Mouse (Mus musculus): Measurements from ENCODE around the gene Rerg. TPM values are rescaled to one million over a fixed set of nuclear protein-coding genes. Genes with fewer than 3 reads are reported as not detected.
A peak's percentile ranks its signal among the peaks of the same experiment; 100 is the strongest.

Gene Rerg
- total and polyA plus RNA-seq, 2 experiments from 2014 or later = 1.6 to 7.3 TPM

- Histone ChIP-seq H3K27me3 (ENCODE audit: insufficient read depth, low read length) (no peaks in the 10 kb centered on the region), H3K9me3 (ENCODE audit: low read length) (no peaks in the 10 kb centered on the region), H3K36me3 (ENCODE audit: insufficient read depth, low read length) (no peaks in the 10 kb centered on the region), H3K4me1 (ENCODE audit: insufficient read depth, low read length) (peaks cover 3% of the 10 kb centered on the region; the same call in 1 of the 2 replicates), H3K4me3 (ENCODE audit: low read length) (no peak overlapping the region), H3K4me2 (ENCODE audit: low read depth, low read length) (no peak overlapping the region; the same call in 1 of the 2 replicates), H3K27ac (no peak overlapping the region), H3K9ac (replicated peaks; ENCODE audit: low read length) (no peak overlapping the region)
- peak; percentile 56 for DNase-seq (ENCODE audit: low spot score)
- TF ChIP-seq CTCF (IDR thresholded peaks at IDR 0.05; ENCODE audit: low read depth) = no peak
- peak; percentile 56 for ATAC-seq
- 35% methylated on average over 20 of the region's 20 CpGs for WGBS
These were observed 34.5 kb downstream of the Rerg start for GRCm38 (mm10) chr6:137135506-137136391.

GRCm38 (mm10) chr6:137131794-137132193 lies 38.5 kb downstream of the Rerg start:
- Histone ChIP-seq H3K27me3 (ENCODE audit: insufficient read depth, low read length) (no peaks in the 10 kb centered on the region), H3K4me1 (ENCODE audit: insufficient read depth, low read length) (peaks cover 3% of the 10 kb centered on the region; the same call in 1 of the 2 replicates), H3K9me3 (ENCODE audit: low read length) (no peaks in the 10 kb centered on the region), H3K9ac (replicated peaks; ENCODE audit: low read length) (no peak overlapping the region), H3K36me3 (ENCODE audit: insufficient read depth, low read length) (no peaks in the 10 kb centered on the region), H3K27ac (no peak overlapping the region), H3K4me3 (ENCODE audit: low read length) (no peak overlapping the region), H3K4me2 (ENCODE audit: low read depth, low read length) (no peak overlapping the region)
- no peak for TF ChIP-seq CTCF (IDR thresholded peaks at IDR 0.05; ENCODE audit: low read depth)
- DNase-seq (ENCODE audit: low spot score) (no peak), ATAC-seq (no peak)
- WGBS = 88% methylated on average over 1 of the region's 1 CpGs

- whole genome bisulfite sequencing = 58% methylated on average over 6 of the region's 6 CpGs
These were observed 38.9 kb downstream of the Rerg start for GRCm38 (mm10) chr6:137131349-137131748.

GRCm38 (mm10) chr6:137126861-137127260 lies 43.4 kb downstream of the Rerg start:
- no peak overlapping the region for H3K9ac ChIP-seq (replicated peaks; ENCODE audit: low read length)
- WGBS = 62% methylated on average over 5 of the region's 5 CpGs
- TF ChIP-seq CTCF (IDR thresholded peaks at IDR 0.05; ENCODE audit: low read depth) = no peak

More at GRCm38 (mm10) chr6:137131349-137131748, 38.9 kb downstream of the Rerg start:
- no peaks in the 10 kb centered on the region for H3K9me3 ChIP-seq (ENCODE audit: low read length)
- no peak overlapping the region for H3K27ac ChIP-seq
- no peaks in the 10 kb centered on the region for H3K27me3 ChIP-seq (ENCODE audit: insufficient read depth, low read length)
- H3K4me1 ChIP-seq (ENCODE audit: insufficient read depth, low read length) = peaks cover 3% of the 10 kb centered on the region; the same call in 1 of the 2 replicates
- ATAC-seq = no peak
- no peak overlapping the region for H3K4me2 ChIP-seq (ENCODE audit: low read depth, low read length)
- no peak for DNase-seq (ENCODE audit: low spot score)
- H3K9ac ChIP-seq (replicated peaks; ENCODE audit: low read length) = no peak overlapping the region
- no peak overlapping the region for H3K4me3 ChIP-seq (ENCODE audit: low read length)
- no peak for TF ChIP-seq CTCF (IDR thresholded peaks at IDR 0.05; ENCODE audit: low read depth)
- no peaks in the 10 kb centered on the region for H3K36me3 ChIP-seq (ENCODE audit: insufficient read depth, low read length)

GRCm38 (mm10) chr6:137126224-137126623 lies 44.1 kb downstream of the Rerg start:
- WGBS = 49% methylated on average over 2 of the region's 2 CpGs
- no peak for TF ChIP-seq CTCF (IDR thresholded peaks at IDR 0.05; ENCODE audit: low read depth)
- Histone ChIP-seq H3K9ac (replicated peaks; ENCODE audit: low read length) (no peak overlapping the region), H3K9me3 (ENCODE audit: low read length) (no peaks in the 10 kb centered on the region), H3K4me3 (ENCODE audit: low read length) (no peak overlapping the region), H3K27ac (no peak overlapping the region), H3K4me1 (ENCODE audit: insufficient read depth, low read length) (no peaks in the 10 kb centered on the region), H3K36me3 (ENCODE audit: insufficient read depth, low read length) (no peaks in the 10 kb centered on the region), H3K27me3 (ENCODE audit: insufficient read depth, low read length) (no peaks in the 10 kb centered on the region), H3K4me2 (ENCODE audit: low read depth, low read length) (no peak overlapping the region)
- DNase-seq (ENCODE audit: low spot score) (peak; percentile 33), ATAC-seq (peak; percentile 59; the same call in 1 of the 2 replicates)

More at GRCm38 (mm10) chr6:137126861-137127260, 43.4 kb downstream of the Rerg start:
- Histone ChIP-seq H3K4me3 (ENCODE audit: low read length) (no peak overlapping the region), H3K27me3 (ENCODE audit: insufficient read depth, low read length) (no peaks in the 10 kb centered on the region), H3K4me2 (ENCODE audit: low read depth, low read length) (no peak overlapping the region), H3K4me1 (ENCODE audit: insufficient read depth, low read length) (no peaks in the 10 kb centered on the region), H3K27ac (no peak overlapping the region), H3K36me3 (ENCODE audit: insufficient read depth, low read length) (no peaks in the 10 kb centered on the region), H3K9me3 (ENCODE audit: low read length) (no peaks in the 10 kb centered on the region)
- ATAC-seq (no peak), DNase-seq (ENCODE audit: low spot score) (no peak)

GRCm38 (mm10) chr6:137125433-137125832 lies 44.9 kb downstream of the Rerg start:
- Histone ChIP-seq H3K9ac (replicated peaks; ENCODE audit: low read length) (no peak overlapping the region), H3K27ac (no peak overlapping the region), H3K9me3 (ENCODE audit: low read length) (no peaks in the 10 kb centered on the region), H3K36me3 (ENCODE audit: insufficient read depth, low read length) (no peaks in the 10 kb centered on the region), H3K4me1 (ENCODE audit: insufficient read depth, low read length) (no peaks in the 10 kb centered on the region), H3K4me3 (ENCODE audit: low read length) (no peak overlapping the region), H3K4me2 (ENCODE audit: low read depth, low read length) (no peak overlapping the region), H3K27me3 (ENCODE audit: insufficient read depth, low read length) (no peaks in the 10 kb centered on the region)
- no peak for TF ChIP-seq CTCF (IDR thresholded peaks at IDR 0.05; ENCODE audit: low read depth)
- DNase-seq (ENCODE audit: low spot score) (no peak), ATAC-seq (no peak)
- WGBS = 85% methylated on average over 9 of the region's 9 CpGs

- H3K9me3 ChIP-seq (ENCODE audit: low read length) = no peaks in the 10 kb centered on the region
- H3K4me2 ChIP-seq (ENCODE audit: low read depth, low read length) = no peak overlapping the region
- TF ChIP-seq CTCF (IDR thresholded peaks at IDR 0.05; ENCODE audit: low read depth) = no peak
- H3K4me3 ChIP-seq (ENCODE audit: low read length) = no peak overlapping the region
- H3K36me3 ChIP-seq (ENCODE audit: insufficient read depth, low read length) = no peaks in the 10 kb centered on the region
- H3K27me3 ChIP-seq (ENCODE audit: insufficient read depth, low read length) = no peaks in the 10 kb centered on the region
- H3K27ac ChIP-seq = no peak overlapping the region
- ATAC-seq (no peak), DNase-seq (ENCODE audit: low spot score) (no peak)
- H3K9ac ChIP-seq (replicated peaks; ENCODE audit: low read length) = no peak overlapping the region
- H3K4me1 ChIP-seq (ENCODE audit: insufficient read depth, low read length) = no peaks in the 10 kb centered on the region
- 83% methylated on average over 3 of the region's 3 CpGs for WGBS
These were observed 45.3 kb downstream of the Rerg start for GRCm38 (mm10) chr6:137125006-137125405.

Measured in hindbrain, postnatal 0 days (tissue).